Comparison of ENCODE assay signal across 7 mouse cellular contexts in genomic region chr3:113090850-113091249, GRCm38 (mm10).
DNase-seq lines count a peak whose midpoint lies in the region; ATAC-seq and TF ChIP-seq lines count a peak whose summit lies in the region.
"Not testable (repeated sequence)": the region's sequence is repeated elsewhere in the genome, so short reads cannot be mapped to it uniquely, and the experiment has no call there.

No protein-coding gene starts in this region.

- not testable (repeated sequence) for H3K9me3 ChIP-seq in embryonic facial prominence, embryonic 14.5 days (ENCODE audit: control insufficient read depth, low read length); kidney, postnatal 0 days (replicated peaks; ENCODE audit: low read length); limb, embryonic 14.5 days (ENCODE audit: control insufficient read depth, low read length)

- WGBS in embryonic facial prominence, embryonic 14.5 days, result 58% methylated on average over 16 of the region's 21 CpGs
- WGBS in kidney, postnatal 0 days, result 64% methylated on average over 21 of the region's 21 CpGs
- 76% methylated on average over 20 of the region's 21 CpGs for WGBS in limb, embryonic 14.5 days

- not testable (repeated sequence) for H3K27me3 ChIP-seq in embryonic facial prominence, embryonic 14.5 days (replicated peaks; ENCODE audit: control insufficient read depth, insufficient read depth, low read length); kidney, postnatal 0 days (ENCODE audit: insufficient read depth, low read length); limb, embryonic 14.5 days (ENCODE audit: control insufficient read depth, insufficient read depth, low read length)

- DNase-seq in 416B (ENCODE audit: low read depth) (peak; percentile 11), WW6 (ENCODE audit: low read depth, low spot score) (peak; percentile 0)
- peak; percentile 6 for DNase-seq in embryo, embryonic 10.5 days (ENCODE audit: low spot score)
- DNase-seq in embryonic facial prominence, embryonic 14.5 days (ENCODE audit: low spot score), result peak; percentile 34
- DNase-seq in kidney, postnatal 0 days (ENCODE audit: low spot score), result peak; percentile 10
- DNase-seq in limb, embryonic 14.5 days (ENCODE audit: low spot score), result peak; percentile 7
- peak; percentile 0 for DNase-seq in ovary, postnatal 14 days (ENCODE audit: low spot score)

- H3K27ac ChIP-seq in embryonic facial prominence, embryonic 14.5 days (replicated peaks; ENCODE audit: low read depth, low read length); kidney, postnatal 0 days; limb, embryonic 14.5 days (replicated peaks; ENCODE audit: low read depth, low read length): not testable (repeated sequence)

- not testable (repeated sequence) for TF ChIP-seq POLR2A in limb, embryonic 14.5 days (IDR thresholded peaks at IDR 0.05; ENCODE audit: borderline replicate concordance, extremely low read depth, insufficient read depth, insufficient read length)

- not testable (repeated sequence) for H3K4me2 ChIP-seq in embryonic facial prominence, embryonic 14.5 days (ENCODE audit: low read depth, low read length); kidney, postnatal 0 days (ENCODE audit: low read length); limb, embryonic 14.5 days (replicated peaks; ENCODE audit: low read depth, low read length, severe bottlenecking)

- TF ChIP-seq CTCF in kidney, postnatal 0 days (IDR thresholded peaks at IDR 0.05; ENCODE audit: low read depth), result not testable (repeated sequence)

- H3K4me1 ChIP-seq in embryonic facial prominence, embryonic 14.5 days (ENCODE audit: control insufficient read depth, insufficient read depth, low read length); kidney, postnatal 0 days (replicated peaks; ENCODE audit: insufficient read depth, low read length); limb, embryonic 14.5 days (ENCODE audit: control insufficient read depth, insufficient read depth, low read length): not testable (repeated sequence)

- not testable (repeated sequence) for H3K4me3 ChIP-seq in embryonic facial prominence, embryonic 14.5 days (ENCODE audit: low read depth, low read length); kidney, postnatal 0 days (replicated peaks; ENCODE audit: low read depth, low read length); limb, embryonic 14.5 days (replicated peaks; ENCODE audit: low read length)

- H3K36me3 ChIP-seq in embryonic facial prominence, embryonic 14.5 days (ENCODE audit: control insufficient read depth, insufficient read depth, low read length); kidney, postnatal 0 days (ENCODE audit: insufficient read depth, low read length); limb, embryonic 14.5 days (ENCODE audit: control insufficient read depth, insufficient read depth, low read length): not testable (repeated sequence)

- ATAC-seq in embryonic facial prominence, embryonic 14.5 days (ENCODE audit: low read depth); kidney, postnatal 0 days (replicated peaks; ENCODE audit: low FRiP score, low read depth); limb, embryonic 14.5 days (ENCODE audit: low FRiP score, low read depth): not testable (repeated sequence)

- H3K9ac ChIP-seq in embryonic facial prominence, embryonic 14.5 days (ENCODE audit: low read depth, low read length); kidney, postnatal 0 days (ENCODE audit: low read depth, low read length); limb, embryonic 14.5 days (ENCODE audit: low read depth, low read length, severe bottlenecking): not testable (repeated sequence)
